Mouse (Mus musculus): ENCODE data around the gene Mpc1. TPM values are rescaled to one million over a fixed set of nuclear protein-coding genes. Genes with fewer than 3 reads are reported as not detected.

Mpc1 gene
- 33.7 TPM in 1 of 2 replicates, not detected in the other for polyA plus RNA-seq (2012; ENCODE audit: insufficient read depth, low replicate concordance)

DNA sequence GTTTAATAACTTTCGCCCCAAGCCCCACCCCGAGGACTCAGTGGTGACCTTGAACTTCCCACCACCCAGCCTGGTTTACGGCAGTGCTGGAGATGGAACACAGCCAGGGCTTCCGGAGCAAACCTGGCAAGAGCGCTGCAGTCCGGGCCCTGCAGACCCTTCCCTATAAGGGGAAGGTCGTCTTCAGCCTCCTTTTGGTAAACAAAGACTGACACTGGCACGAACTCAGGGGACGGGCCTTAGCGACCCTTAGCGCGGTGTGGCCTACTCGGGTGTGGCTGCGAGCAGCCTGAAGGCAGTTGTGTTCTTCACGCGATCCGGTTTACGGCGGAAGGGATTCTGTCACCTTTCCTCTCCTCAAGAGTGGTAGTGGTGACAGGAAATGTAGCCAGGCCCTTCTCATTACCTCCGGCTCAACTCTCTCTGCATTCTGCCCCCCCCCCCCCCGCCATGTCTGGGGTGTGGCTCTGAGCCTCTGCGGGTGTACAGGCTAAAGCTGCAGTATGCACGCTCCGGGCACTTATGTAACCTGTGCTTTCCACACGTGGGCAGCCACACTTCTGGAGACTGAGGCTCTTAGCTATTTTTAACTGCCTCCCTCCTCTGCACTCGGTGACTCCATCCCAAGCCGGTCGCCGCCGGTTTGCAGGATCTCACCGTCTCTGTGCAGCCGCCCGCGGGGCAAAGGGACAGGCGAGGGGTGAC, at the start of gene Mpc1:
Gene Mpc1 (plus strand): TSS at position 84 of the 705 bp plus-strand sequence.
- TF ChIP-seq FLI1 (IDR thresholded peaks at IDR 0.05; ENCODE audit: low read length), result no peak
- peaks cover 6% of the 10 kb centered on the region for H3K36me3 ChIP-seq (replicated peaks; ENCODE audit: low read length)
- peaks cover 2% of the 10 kb centered on the region for H3K27me3 ChIP-seq (replicated peaks)
- H3K9me3 ChIP-seq, result peaks cover 7% of the 10 kb centered on the region
- peak within 1 kb of the TSS; percentile 100 for H3K4me3 ChIP-seq (replicated peaks)
- peaks cover 29% of the 10 kb centered on the region for H3K4me1 ChIP-seq

DNA sequence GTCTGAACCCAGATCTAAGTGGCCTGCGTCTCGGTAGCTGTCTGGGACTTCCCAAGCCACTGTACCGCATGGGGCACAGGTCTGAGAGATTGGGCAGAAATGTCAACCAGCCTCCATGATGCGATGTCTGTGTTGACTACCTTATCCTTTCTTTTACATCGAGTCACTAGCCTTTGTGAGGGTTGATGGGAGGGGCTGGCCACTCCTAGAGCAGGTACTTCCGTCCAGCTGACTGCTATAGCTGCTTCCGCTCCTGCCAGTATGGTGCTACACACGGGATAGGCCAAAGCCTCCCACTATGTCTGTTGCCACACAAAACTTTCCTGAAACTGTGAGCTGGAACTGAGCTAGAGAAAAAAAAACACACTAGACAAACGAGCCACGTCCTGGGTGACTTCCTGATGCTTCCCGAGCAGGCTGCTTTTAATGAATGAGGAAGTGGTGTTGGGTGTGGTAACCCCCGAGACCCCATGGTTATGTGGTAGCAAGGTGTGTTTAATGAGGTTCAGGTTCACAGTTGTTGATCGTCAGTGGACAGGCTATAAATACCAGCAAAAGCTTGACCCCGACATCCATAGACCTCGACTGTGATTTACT, 49.0 kb upstream of the Mpc1 start:
- Histone ChIP-seq H3K4me3 (replicated peaks) (no peak overlapping the region), H3K36me3 (replicated peaks; ENCODE audit: low read length) (no peaks in the 10 kb centered on the region), H3K9me3 (0 out of 2 replicates have a peak, but pooled peaks cover 3% of the 10 kb centered on the region), H3K27me3 (replicated peaks) (peaks cover 35% of the 10 kb centered on the region), H3K4me1 (no peaks in the 10 kb centered on the region)
- TF ChIP-seq FLI1 (IDR thresholded peaks at IDR 0.05; ENCODE audit: low read length) (no peak), GATA1 (IDR thresholded peaks at IDR 0.05; ENCODE audit: borderline replicate concordance, low read length) (no peak)

DNA sequence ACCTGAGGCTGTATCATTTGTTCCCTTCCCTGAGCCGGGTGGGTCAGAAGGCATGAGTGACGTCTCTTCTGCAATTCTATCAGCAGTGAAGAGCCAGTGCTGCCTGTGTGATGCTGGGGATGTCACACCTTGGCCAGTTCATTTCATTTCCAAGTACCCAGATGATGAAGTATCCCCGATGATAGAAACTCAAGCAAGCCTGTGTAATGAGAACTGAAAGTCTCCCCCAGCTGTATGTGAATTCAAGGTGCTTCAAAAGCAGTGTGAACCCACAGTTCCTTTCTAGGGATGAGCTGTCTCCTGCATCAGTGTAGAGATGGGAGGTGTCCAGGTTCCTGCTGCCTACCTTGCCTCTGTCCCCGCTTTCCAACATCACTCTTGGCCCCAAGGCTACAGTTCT, 48.2 kb upstream of the Mpc1 start:
- 0 out of 2 replicates have a peak, but pooled peaks cover 3% of the 10 kb centered on the region for H3K9me3 ChIP-seq
- no peaks in the 10 kb centered on the region for H3K36me3 ChIP-seq (replicated peaks; ENCODE audit: low read length)
- no peak overlapping the region for H3K4me3 ChIP-seq (replicated peaks)
- TF ChIP-seq FLI1 (IDR thresholded peaks at IDR 0.05; ENCODE audit: low read length), result no peak
- no peak for TF ChIP-seq GATA1 (IDR thresholded peaks at IDR 0.05; ENCODE audit: borderline replicate concordance, low read length)
- peaks cover 40% of the 10 kb centered on the region for H3K27me3 ChIP-seq (replicated peaks)
- no peaks in the 10 kb centered on the region for H3K4me1 ChIP-seq

DNA sequence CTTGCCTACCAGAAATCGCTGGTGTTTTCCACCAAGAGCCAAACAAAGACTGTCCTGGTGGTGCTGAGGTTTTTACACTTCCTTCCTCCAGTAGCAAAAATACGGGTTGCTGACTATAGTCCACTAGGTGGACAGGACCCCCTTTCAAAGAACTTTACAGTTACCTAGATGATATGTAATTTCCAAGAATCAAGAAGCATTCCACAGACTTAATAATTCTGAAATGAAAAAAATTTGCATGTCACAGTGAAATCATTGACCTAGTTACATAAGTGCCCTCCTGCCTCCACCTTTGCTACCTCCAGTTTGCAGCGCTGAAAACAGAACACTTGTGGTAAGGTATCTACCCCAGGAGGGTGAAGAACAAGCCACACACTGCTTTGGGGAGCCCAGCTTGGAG, 47.0 kb upstream of the Mpc1 start, which contains the start of gene Ccr6:
Gene Ccr6 (plus strand): TSS at position 301 of the 400 bp plus-strand sequence.
- no peaks in the 10 kb centered on the region for H3K4me1 ChIP-seq
- 0 out of 2 replicates have a peak, but pooled peaks cover 3% of the 10 kb centered on the region for H3K9me3 ChIP-seq
- TF ChIP-seq FLI1 (IDR thresholded peaks at IDR 0.05; ENCODE audit: low read length) (no peak), GATA1 (IDR thresholded peaks at IDR 0.05; ENCODE audit: borderline replicate concordance, low read length) (no peak)
- no peak within 1 kb of the TSS for H3K4me3 ChIP-seq (replicated peaks)
- H3K36me3 ChIP-seq (replicated peaks; ENCODE audit: low read length), result no peaks in the 10 kb centered on the region
- H3K27me3 ChIP-seq (replicated peaks), result peaks cover 36% of the 10 kb centered on the region

DNA sequence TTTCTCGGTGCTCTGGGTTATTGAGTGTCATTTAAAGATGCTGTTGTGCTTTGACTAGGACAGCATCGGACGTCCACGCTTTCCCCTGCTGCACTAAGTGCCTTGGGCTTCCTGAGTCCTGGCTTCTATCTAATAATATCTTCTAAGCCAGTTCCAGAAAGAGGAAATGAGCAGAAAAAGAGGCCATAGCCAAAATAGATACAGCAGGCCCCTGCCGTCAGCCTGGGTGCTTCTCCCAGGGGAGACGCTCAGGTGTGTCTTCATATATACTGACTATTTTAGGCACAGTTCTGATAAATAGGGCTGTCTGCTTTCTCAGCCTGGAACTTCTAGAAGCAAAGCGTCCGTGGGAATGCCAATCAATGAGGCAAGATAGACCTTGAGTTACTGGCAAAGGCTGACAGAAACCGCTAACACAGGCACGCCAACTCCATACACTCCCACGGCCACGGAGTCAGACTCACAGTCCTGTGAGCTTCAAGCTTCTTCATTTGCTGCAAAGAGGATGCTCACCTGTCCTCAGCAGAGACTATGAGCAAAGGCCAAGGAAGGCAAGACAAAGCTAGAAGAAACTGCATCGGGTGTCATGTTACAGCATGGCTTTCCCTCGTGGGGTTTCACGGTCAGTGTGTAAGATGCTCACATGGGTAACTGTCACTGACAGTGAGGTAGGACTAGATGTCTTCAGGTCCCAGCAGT, 44.5 kb upstream of the Mpc1 start:
- Histone ChIP-seq H3K36me3 (replicated peaks; ENCODE audit: low read length) (no peaks in the 10 kb centered on the region), H3K4me3 (replicated peaks) (no peak overlapping the region), H3K27me3 (replicated peaks) (peaks cover 41% of the 10 kb centered on the region), H3K9me3 (no peaks in the 10 kb centered on the region), H3K4me1 (no peaks in the 10 kb centered on the region)
- TF ChIP-seq FLI1 (IDR thresholded peaks at IDR 0.05; ENCODE audit: low read length) (no peak), GATA1 (IDR thresholded peaks at IDR 0.05; ENCODE audit: borderline replicate concordance, low read length) (no peak)

DNA sequence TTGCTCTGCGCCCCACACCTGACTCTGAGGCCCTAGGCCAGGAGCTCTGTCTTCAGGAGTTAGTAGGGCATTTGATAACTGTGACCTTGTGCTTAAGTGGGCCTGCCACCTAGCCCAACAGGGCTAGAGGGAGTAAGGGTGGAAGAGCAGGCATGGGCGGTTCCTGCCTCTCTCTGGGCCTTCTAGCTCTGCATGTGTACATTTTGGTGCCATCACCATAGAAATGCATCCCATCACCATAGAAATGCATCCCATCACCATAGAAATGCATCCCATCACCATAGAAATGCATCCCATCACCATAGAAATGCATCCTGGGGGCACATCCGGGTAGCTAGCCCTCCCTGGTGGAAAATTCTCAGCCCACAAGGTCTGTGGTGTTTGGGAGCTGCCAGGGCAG, 43.1 kb upstream of the Mpc1 start:
- TF ChIP-seq FLI1 (IDR thresholded peaks at IDR 0.05; ENCODE audit: low read length), result no peak
- no peak for TF ChIP-seq GATA1 (IDR thresholded peaks at IDR 0.05; ENCODE audit: borderline replicate concordance, low read length)
- no peaks in the 10 kb centered on the region for H3K9me3 ChIP-seq
- no peak overlapping the region for H3K4me3 ChIP-seq (replicated peaks)
- peaks cover 46% of the 10 kb centered on the region for H3K27me3 ChIP-seq (replicated peaks)
- H3K4me1 ChIP-seq, result no peaks in the 10 kb centered on the region
- H3K36me3 ChIP-seq (replicated peaks; ENCODE audit: low read length), result no peaks in the 10 kb centered on the region

DNA sequence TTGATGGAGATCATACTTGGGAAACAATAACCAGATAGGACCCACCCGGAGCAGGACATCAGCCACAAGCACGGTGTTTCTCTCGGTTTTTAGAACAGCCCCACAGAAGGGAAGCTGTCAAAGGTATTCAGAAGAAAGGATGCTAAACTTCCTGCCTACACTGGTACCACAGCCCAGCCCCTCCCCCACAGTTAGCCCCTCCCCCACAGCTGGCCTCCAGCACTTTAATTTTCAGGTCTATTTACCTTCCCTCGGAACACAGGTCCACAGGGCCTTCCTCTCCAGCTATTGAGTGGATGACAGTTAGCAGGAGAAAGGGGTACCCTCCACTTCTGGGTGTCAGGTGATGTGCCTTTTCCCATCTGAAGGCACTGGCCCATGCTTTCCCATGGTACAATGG, 42.2 kb upstream of the Mpc1 start:
- Histone ChIP-seq H3K36me3 (replicated peaks; ENCODE audit: low read length) (no peaks in the 10 kb centered on the region), H3K27me3 (replicated peaks) (peaks cover 42% of the 10 kb centered on the region), H3K4me1 (no peaks in the 10 kb centered on the region), H3K4me3 (replicated peaks) (no peak overlapping the region), H3K9me3 (no peaks in the 10 kb centered on the region)
- TF ChIP-seq GATA1 (IDR thresholded peaks at IDR 0.05; ENCODE audit: borderline replicate concordance, low read length) (no peak), FLI1 (IDR thresholded peaks at IDR 0.05; ENCODE audit: low read length) (no peak)

DNA sequence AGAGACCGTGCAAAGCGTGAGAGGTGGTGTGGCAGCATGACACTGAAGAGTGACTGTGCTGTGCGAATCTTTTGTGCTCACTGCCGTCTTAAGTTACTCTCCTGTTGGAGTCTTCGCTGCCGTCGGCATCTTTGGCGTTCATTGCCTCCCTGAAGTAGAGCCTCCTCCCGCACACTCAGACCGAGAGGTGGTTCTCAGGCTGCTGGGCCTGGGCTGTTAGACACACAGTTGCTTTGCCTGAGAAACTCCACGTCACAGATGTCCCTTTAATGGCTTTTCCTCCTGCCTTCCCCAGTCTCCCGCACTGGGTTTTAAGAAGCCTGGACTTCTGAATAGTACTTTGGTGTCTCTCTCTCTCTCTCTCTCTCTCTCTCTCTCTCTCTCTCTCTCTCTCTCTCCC, 41.1 kb upstream of the Mpc1 start:
- Histone ChIP-seq H3K9me3 (no peaks in the 10 kb centered on the region), H3K36me3 (replicated peaks; ENCODE audit: low read length) (no peaks in the 10 kb centered on the region), H3K4me3 (replicated peaks) (no peak overlapping the region), H3K4me1 (no peaks in the 10 kb centered on the region), H3K27me3 (replicated peaks) (peaks cover 45% of the 10 kb centered on the region)
- TF ChIP-seq GATA1 (IDR thresholded peaks at IDR 0.05; ENCODE audit: borderline replicate concordance, low read length) (no peak), FLI1 (IDR thresholded peaks at IDR 0.05; ENCODE audit: low read length) (no peak)

DNA sequence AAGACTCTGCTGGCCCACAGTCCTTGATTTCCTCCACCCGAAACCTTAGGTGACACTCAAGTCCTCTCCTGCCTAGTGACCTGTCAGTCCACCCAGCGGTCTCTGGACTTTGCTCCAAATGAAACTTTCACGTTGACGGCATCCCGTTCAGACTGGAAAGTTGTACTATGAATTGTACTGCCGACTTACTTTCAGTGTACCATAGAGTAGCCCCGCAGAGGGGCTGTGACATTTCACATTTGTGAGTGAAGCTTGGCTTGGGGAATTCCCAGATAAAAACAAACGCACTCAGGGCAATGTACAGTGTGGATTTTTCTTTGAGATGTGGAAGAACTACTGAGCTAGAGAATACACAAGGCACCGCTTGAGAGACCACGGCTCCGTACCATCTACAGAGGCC, 40.5 kb upstream of the Mpc1 start:
- Histone ChIP-seq H3K36me3 (replicated peaks; ENCODE audit: low read length) (no peaks in the 10 kb centered on the region), H3K9me3 (no peaks in the 10 kb centered on the region), H3K4me1 (no peaks in the 10 kb centered on the region), H3K4me3 (replicated peaks) (no peak overlapping the region), H3K27me3 (replicated peaks) (peaks cover 47% of the 10 kb centered on the region)
- TF ChIP-seq GATA1 (IDR thresholded peaks at IDR 0.05; ENCODE audit: borderline replicate concordance, low read length) (no peak), FLI1 (IDR thresholded peaks at IDR 0.05; ENCODE audit: low read length) (no peak)

DNA sequence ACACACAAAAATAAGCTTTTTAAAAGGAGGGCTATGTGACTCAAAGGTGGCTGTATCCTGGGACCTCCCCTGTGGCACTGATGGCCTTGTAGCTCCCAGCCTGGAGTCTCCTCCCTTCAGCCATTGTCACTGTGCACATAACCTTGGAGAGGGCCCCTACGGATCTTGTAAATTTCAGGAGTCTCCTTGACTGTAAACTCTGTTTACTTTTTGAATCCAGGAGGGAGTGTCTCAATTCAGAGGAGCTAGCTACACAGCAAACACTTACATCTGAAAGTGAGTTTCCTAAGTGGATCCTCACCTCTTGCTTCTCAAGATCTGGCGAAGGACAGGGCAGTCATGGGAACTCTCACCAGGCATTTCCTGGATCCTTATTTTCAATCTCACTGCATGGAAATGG, 38.6 kb upstream of the Mpc1 start:
- Histone ChIP-seq H3K36me3 (replicated peaks; ENCODE audit: low read length) (no peaks in the 10 kb centered on the region), H3K9me3 (no peaks in the 10 kb centered on the region), H3K27me3 (replicated peaks) (peaks cover 35% of the 10 kb centered on the region), H3K4me3 (replicated peaks) (no peak overlapping the region), H3K4me1 (no peaks in the 10 kb centered on the region)
- TF ChIP-seq FLI1 (IDR thresholded peaks at IDR 0.05; ENCODE audit: low read length), result no peak
- TF ChIP-seq GATA1 (IDR thresholded peaks at IDR 0.05; ENCODE audit: borderline replicate concordance, low read length), result no peak

All from megakaryocyte, embryonic 14.5 days (primary cell).